Mouse (Mus musculus): ENCODE data around the gene Ndufv1. TPM values are rescaled to one million over a fixed set of nuclear protein-coding genes. Genes with fewer than 3 reads are reported as not detected.

Gene Ndufv1
- 42.7 TPM for polyA plus RNA-seq (2015; fragmentation: Illumina TruSeq; extraction: RNeasy Lipid Tissue Mini Kit (QIAGEN cat#74804); ENCODE audit: insufficient read depth, low read depth, low replicate concordance)

GRCm38 (mm10) chr19:4012432-4013022, at the start of gene Ndufv1:
TSS of gene Ndufv1 (minus strand) at chr19:4012806.

GRCm38 (mm10) chr19:4059069-4059740, 46.6 kb upstream of the Ndufv1 start, which contains the start of gene Gstp3:
TSS of gene Gstp3 (minus strand) at chr19:4059569.

GRCm38 (mm10) chr19:4045966-4046865, 33.6 kb upstream of the Ndufv1 start, which contains the start of gene Gstp2:
TSS of gene Gstp2 (minus strand) at chr19:4046023.

GRCm38 (mm10) chr19:4037788-4038232, 25.2 kb upstream of the Ndufv1 start, which contains the start of gene Gstp1:
TSS of gene Gstp1 (minus strand) at chr19:4037985.

GRCm38 (mm10) chr19:4003112-4003511, 9.5 kb downstream of the Ndufv1 start, which contains the start of gene Doc2g:
TSS of gene Doc2g (plus strand) at chr19:4003313.

GRCm38 (mm10) chr19:4000119-4000900, 12.3 kb downstream of the Ndufv1 start, which contains the start of the genes Nudt8 and Gm49405:
TSS of gene Nudt8 (plus strand) at chr19:4000580.
TSS of gene Gm49405 (plus strand) at chr19:4000626.

GRCm38 (mm10) chr19:3992416-3992815, 20.2 kb downstream of the Ndufv1 start, which contains the start of gene Tbx10:
TSS of gene Tbx10 (plus strand) at chr19:3992752.

GRCm38 (mm10) chr19:3986334-3986733, 26.3 kb downstream of the Ndufv1 start, which contains the start of gene Acy3:
TSS of gene Acy3 (plus strand) at chr19:3986570.

GRCm38 (mm10) chr19:3972229-3972628, 40.4 kb downstream of the Ndufv1 start, which contains the start of gene Aldh3b2:
TSS of gene Aldh3b2 (plus strand) at chr19:3972328.

GRCm38 (mm10) chr19:3958470-3958869, 54.1 kb downstream of the Ndufv1 start, which contains the start of gene Aldh3b3:
TSS of gene Aldh3b3 (plus strand) at chr19:3958645.

Other genes with a start within 250 kb of the Ndufv1 start
- gene Kmt5b, start 245.4 kb downstream of the Ndufv1 start, polyA plus RNA-seq (2015; fragmentation: Illumina TruSeq; extraction: RNeasy Lipid Tissue Mini Kit (QIAGEN cat#74804); ENCODE audit: insufficient read depth, low read depth, low replicate concordance) = 11.8 TPM
- 61.3 TPM for gene Chka, start 161.0 kb downstream of the Ndufv1 start, polyA plus RNA-seq (2015; fragmentation: Illumina TruSeq; extraction: RNeasy Lipid Tissue Mini Kit (QIAGEN cat#74804); ENCODE audit: insufficient read depth, low read depth, low replicate concordance)
- 67.9 TPM for gene Tcirg1, start 105.7 kb downstream of the Ndufv1 start, polyA plus RNA-seq (2015; fragmentation: Illumina TruSeq; extraction: RNeasy Lipid Tissue Mini Kit (QIAGEN cat#74804); ENCODE audit: insufficient read depth, low read depth, low replicate concordance)
- 32.0 TPM for gene Ndufs8, start 100.0 kb downstream of the Ndufv1 start, polyA plus RNA-seq (2015; fragmentation: Illumina TruSeq; extraction: RNeasy Lipid Tissue Mini Kit (QIAGEN cat#74804); ENCODE audit: insufficient read depth, low read depth, low replicate concordance)
- 1.7 TPM for gene Aldh3b1, start 83.0 kb downstream of the Ndufv1 start, polyA plus RNA-seq (2015; fragmentation: Illumina TruSeq; extraction: RNeasy Lipid Tissue Mini Kit (QIAGEN cat#74804); ENCODE audit: insufficient read depth, low read depth, low replicate concordance)
- gene Unc93b1, start 77.6 kb downstream of the Ndufv1 start, polyA plus RNA-seq (2015; fragmentation: Illumina TruSeq; extraction: RNeasy Lipid Tissue Mini Kit (QIAGEN cat#74804); ENCODE audit: insufficient read depth, low read depth, low replicate concordance) = 16.7 TPM
- gene Aldh3b3, start 54.2 kb downstream of the Ndufv1 start, polyA plus RNA-seq (2015; fragmentation: Illumina TruSeq; extraction: RNeasy Lipid Tissue Mini Kit (QIAGEN cat#74804); ENCODE audit: insufficient read depth, low read depth, low replicate concordance) = not detected
- 0.63 TPM for gene Aldh3b2, start 40.5 kb downstream of the Ndufv1 start, polyA plus RNA-seq (2015; fragmentation: Illumina TruSeq; extraction: RNeasy Lipid Tissue Mini Kit (QIAGEN cat#74804); ENCODE audit: insufficient read depth, low read depth, low replicate concordance)
- gene Acy3, start 26.2 kb downstream of the Ndufv1 start, polyA plus RNA-seq (2015; fragmentation: Illumina TruSeq; extraction: RNeasy Lipid Tissue Mini Kit (QIAGEN cat#74804); ENCODE audit: insufficient read depth, low read depth, low replicate concordance) = 3.5 TPM
- gene Tbx10, start 20.1 kb downstream of the Ndufv1 start, polyA plus RNA-seq (2015; fragmentation: Illumina TruSeq; extraction: RNeasy Lipid Tissue Mini Kit (QIAGEN cat#74804); ENCODE audit: insufficient read depth, low read depth, low replicate concordance) = not detected
- 9.6 TPM for gene Nudt8, start 12.2 kb downstream of the Ndufv1 start, polyA plus RNA-seq (2015; fragmentation: Illumina TruSeq; extraction: RNeasy Lipid Tissue Mini Kit (QIAGEN cat#74804); ENCODE audit: insufficient read depth, low read depth, low replicate concordance)
- gene Gm49405, start 12.2 kb downstream of the Ndufv1 start, polyA plus RNA-seq (2015; fragmentation: Illumina TruSeq; extraction: RNeasy Lipid Tissue Mini Kit (QIAGEN cat#74804); ENCODE audit: insufficient read depth, low read depth, low replicate concordance) = 0.68 TPM
- 5.5 TPM for gene Doc2g, start 9.5 kb downstream of the Ndufv1 start, polyA plus RNA-seq (2015; fragmentation: Illumina TruSeq; extraction: RNeasy Lipid Tissue Mini Kit (QIAGEN cat#74804); ENCODE audit: insufficient read depth, low read depth, low replicate concordance)
- 449 TPM for gene Gstp1, start 25.2 kb upstream of the Ndufv1 start, polyA plus RNA-seq (2015; fragmentation: Illumina TruSeq; extraction: RNeasy Lipid Tissue Mini Kit (QIAGEN cat#74804); ENCODE audit: insufficient read depth, low read depth, low replicate concordance)
- 112 TPM for gene Gstp2, start 33.2 kb upstream of the Ndufv1 start, polyA plus RNA-seq (2015; fragmentation: Illumina TruSeq; extraction: RNeasy Lipid Tissue Mini Kit (QIAGEN cat#74804); ENCODE audit: insufficient read depth, low read depth, low replicate concordance)
- not detected for gene Gstp3, start 46.8 kb upstream of the Ndufv1 start, polyA plus RNA-seq (2015; fragmentation: Illumina TruSeq; extraction: RNeasy Lipid Tissue Mini Kit (QIAGEN cat#74804); ENCODE audit: insufficient read depth, low read depth, low replicate concordance)
- gene Cabp2, start 68.8 kb upstream of the Ndufv1 start, polyA plus RNA-seq (2015; fragmentation: Illumina TruSeq; extraction: RNeasy Lipid Tissue Mini Kit (QIAGEN cat#74804); ENCODE audit: insufficient read depth, low read depth, low replicate concordance) = 118 TPM
- gene Cdk2ap2, start 84.4 kb upstream of the Ndufv1 start, polyA plus RNA-seq (2015; fragmentation: Illumina TruSeq; extraction: RNeasy Lipid Tissue Mini Kit (QIAGEN cat#74804); ENCODE audit: insufficient read depth, low read depth, low replicate concordance) = 35.8 TPM
- gene Pitpnm1, start 87.2 kb upstream of the Ndufv1 start, polyA plus RNA-seq (2015; fragmentation: Illumina TruSeq; extraction: RNeasy Lipid Tissue Mini Kit (QIAGEN cat#74804); ENCODE audit: insufficient read depth, low read depth, low replicate concordance) = 10.6 TPM
- gene Aip, start 113.1 kb upstream of the Ndufv1 start, polyA plus RNA-seq (2015; fragmentation: Illumina TruSeq; extraction: RNeasy Lipid Tissue Mini Kit (QIAGEN cat#74804); ENCODE audit: insufficient read depth, low read depth, low replicate concordance) = 19.1 TPM
- gene Gpr152, start 127.0 kb upstream of the Ndufv1 start, polyA plus RNA-seq (2015; fragmentation: Illumina TruSeq; extraction: RNeasy Lipid Tissue Mini Kit (QIAGEN cat#74804); ENCODE audit: insufficient read depth, low read depth, low replicate concordance) = not detected
- gene Cabp4, start 131.2 kb upstream of the Ndufv1 start, polyA plus RNA-seq (2015; fragmentation: Illumina TruSeq; extraction: RNeasy Lipid Tissue Mini Kit (QIAGEN cat#74804); ENCODE audit: insufficient read depth, low read depth, low replicate concordance) = not detected
- 31.1 TPM for gene Coro1b, start 135.8 kb upstream of the Ndufv1 start, polyA plus RNA-seq (2015; fragmentation: Illumina TruSeq; extraction: RNeasy Lipid Tissue Mini Kit (QIAGEN cat#74804); ENCODE audit: insufficient read depth, low read depth, low replicate concordance)
- 8.4 TPM for gene Ptprcap, start 140.8 kb upstream of the Ndufv1 start, polyA plus RNA-seq (2015; fragmentation: Illumina TruSeq; extraction: RNeasy Lipid Tissue Mini Kit (QIAGEN cat#74804); ENCODE audit: insufficient read depth, low read depth, low replicate concordance)
- gene Rps6kb2, start 150.5 kb upstream of the Ndufv1 start, polyA plus RNA-seq (2015; fragmentation: Illumina TruSeq; extraction: RNeasy Lipid Tissue Mini Kit (QIAGEN cat#74804); ENCODE audit: insufficient read depth, low read depth, low replicate concordance) = 31.4 TPM
- gene Carns1, start 162.7 kb upstream of the Ndufv1 start, polyA plus RNA-seq (2015; fragmentation: Illumina TruSeq; extraction: RNeasy Lipid Tissue Mini Kit (QIAGEN cat#74804); ENCODE audit: insufficient read depth, low read depth, low replicate concordance) = 1.00 TPM
- 0.87 TPM for gene Tbc1d10c, start 178.5 kb upstream of the Ndufv1 start, polyA plus RNA-seq (2015; fragmentation: Illumina TruSeq; extraction: RNeasy Lipid Tissue Mini Kit (QIAGEN cat#74804); ENCODE audit: insufficient read depth, low read depth, low replicate concordance)
- 54.4 TPM for gene Ppp1ca, start 179.3 kb upstream of the Ndufv1 start, polyA plus RNA-seq (2015; fragmentation: Illumina TruSeq; extraction: RNeasy Lipid Tissue Mini Kit (QIAGEN cat#74804); ENCODE audit: insufficient read depth, low read depth, low replicate concordance)
- 2.1 TPM for gene Rad9a, start 188.9 kb upstream of the Ndufv1 start, polyA plus RNA-seq (2015; fragmentation: Illumina TruSeq; extraction: RNeasy Lipid Tissue Mini Kit (QIAGEN cat#74804); ENCODE audit: insufficient read depth, low read depth, low replicate concordance)
- gene Clcf1, start 201.4 kb upstream of the Ndufv1 start, polyA plus RNA-seq (2015; fragmentation: Illumina TruSeq; extraction: RNeasy Lipid Tissue Mini Kit (QIAGEN cat#74804); ENCODE audit: insufficient read depth, low read depth, low replicate concordance) = 2.8 TPM
- gene AC109138.7, start 201.6 kb upstream of the Ndufv1 start, polyA plus RNA-seq (2015; fragmentation: Illumina TruSeq; extraction: RNeasy Lipid Tissue Mini Kit (QIAGEN cat#74804); ENCODE audit: insufficient read depth, low read depth, low replicate concordance) = not detected
- gene Pold4, start 219.1 kb upstream of the Ndufv1 start, polyA plus RNA-seq (2015; fragmentation: Illumina TruSeq; extraction: RNeasy Lipid Tissue Mini Kit (QIAGEN cat#74804); ENCODE audit: insufficient read depth, low read depth, low replicate concordance) = 14.6 TPM